Mouse (Mus musculus) E14TG2a.4 (cell line): ENCODE data around the gene Rcor2.

Experiments used
- CTCF ChIP-seq: conservative IDR thresholded peaks from 2 replicates; pipeline ENCODE4 v1.5.1; 2014; ENCODE audit warnings: low read length
- POU5F1 ChIP-seq: IDR thresholded peaks from 2 replicates; pipeline ENCODE4 v1.6.1; 2014; ENCODE audit warnings: low read length, borderline replicate concordance

- TF ChIP-seq CTCF (no peak), POU5F1 (no peak)
Observed at GRCm38 (mm10) chr19:7321391-7321790, 54.3 kb downstream of the Rcor2 start.
